Mouse (Mus musculus) limb, embryonic 15.5 days (tissue): ENCODE measurements around the gene Rps7. TPM values are rescaled to one million over a fixed set of nuclear protein-coding genes. Genes with fewer than 3 reads are reported as not detected.
A peak's percentile ranks its signal among the peaks of the same experiment; 100 is the strongest.

Source experiments
- ATAC-seq: fragments of 200-750 bp; cut with Nextera tagmentation; 2 replicates; pipeline ENCODE4 v1.8.0; 2017; ENCODE audit warnings: low read depth, moderate TSS enrichment; ENCODE audit not compliant: insufficient number of reproducible peaks, low FRiP score, low TSS enrichment
- H3K27ac ChIP-seq: fragments of 300-500 bp; sonication (generic); 2 replicates; pipeline ENCODE4 v1.5.1; 2015; ENCODE audit warnings: moderate library complexity, mild to moderate bottlenecking, inconsistent platforms
- H3K27me3 ChIP-seq: fragments of 300-500 bp; sonication (generic); 2 replicates; pipeline ENCODE4 v1.6.1; 2015; ENCODE audit warnings: inconsistent platforms
- H3K36me3 ChIP-seq: fragments of 300-500 bp; sonication (generic); 2 replicates; pipeline ENCODE4 v1.6.1; 2015; ENCODE audit warnings: inconsistent platforms
- H3K4me1 ChIP-seq: fragments of 300-500 bp; sonication (generic); 2 replicates; pipeline ENCODE4 v1.6.1; 2015; ENCODE audit warnings: inconsistent platforms
- H3K4me2 ChIP-seq: fragments of 300-500 bp; sonication (generic); 2 replicates; pipeline ENCODE4 v1.6.1; 2015; ENCODE audit warnings: mild to moderate bottlenecking, inconsistent platforms
- H3K4me3 ChIP-seq: fragments of 300-500 bp; sonication (generic); 2 replicates; pipeline ENCODE4 v1.5.1; 2015; ENCODE audit warnings: mild to moderate bottlenecking, inconsistent platforms
- H3K9ac ChIP-seq: fragments of 300-500 bp; sonication (generic); 2 replicates; pipeline ENCODE4 v1.6.1; 2015; ENCODE audit warnings: inconsistent platforms
- H3K9me3 ChIP-seq: fragments of 300-500 bp; sonication (generic); 2 replicates; pipeline ENCODE4 v1.6.1; 2016; ENCODE audit warnings: inconsistent platforms
- WGBS: fragments of 180-500 bp; shearing (Covaris S2); methylation state at CpG from one replicate; pipeline ENCODE4 v1.1.7; 2015; 5-methylcytosine and 5-hydroxymethylcytosine counted together
- polyA plus RNA-seq: library from polyadenylated mRNA; unstranded; fragments of >200 nt; fragmentation: Nextera tagmentation; extraction: Ambion mirVana; gene quantifications from 2 replicates; pipeline ENCODE4 v1.2.1, GENCODE M21; 2015

Gene Rps7
- polyA plus RNA-seq, 1 experiment from 2014 or later, result 709 TPM

- H3K9ac ChIP-seq, result no peak overlapping the region
- ATAC-seq, result no peak
- peaks cover 25% of the 10 kb centered on the region for H3K4me1 ChIP-seq
- no peaks in the 10 kb centered on the region for H3K9me3 ChIP-seq
- H3K27me3 ChIP-seq, result no peaks in the 10 kb centered on the region
- H3K4me3 ChIP-seq, result peak overlapping the region; percentile 82
- no peak overlapping the region for H3K27ac ChIP-seq
- WGBS, result 89% methylated on average over 6 of the region's 6 CpGs
- peak overlapping the region; percentile 57; the same call in 1 of the 2 replicates for H3K4me2 ChIP-seq
- H3K36me3 ChIP-seq, result peaks cover 25% of the 10 kb centered on the region
These were observed 790 bp upstream of the Rps7 start for GRCm38 (mm10) chr12:28636543-28636942.

GRCm38 (mm10) chr12:28635058-28635534, 657 bp downstream of the Rps7 start:
- Histone ChIP-seq H3K9ac (peak overlapping the region; percentile 99), H3K4me3 (peak overlapping the region; percentile 82), H3K36me3 (peaks cover 40% of the 10 kb centered on the region), H3K4me2 (peak overlapping the region; percentile 61), H3K27me3 (no peaks in the 10 kb centered on the region), H3K4me1 (peaks cover 25% of the 10 kb centered on the region), H3K27ac (peak overlapping the region; percentile 93), H3K9me3 (no peaks in the 10 kb centered on the region)
- ATAC-seq, result no peak
- 1% methylated on average over 23 of the region's 23 CpGs for WGBS

GRCm38 (mm10) chr12:28628436-28628835, 7.3 kb downstream of the Rps7 start:
- H3K27ac ChIP-seq, result no peak overlapping the region
- no peaks in the 10 kb centered on the region for H3K27me3 ChIP-seq
- WGBS, result 90% methylated on average over 2 of the region's 2 CpGs
- H3K4me1 ChIP-seq, result peaks cover 12% of the 10 kb centered on the region
- H3K36me3 ChIP-seq, result peaks cover 56% of the 10 kb centered on the region
- H3K9me3 ChIP-seq, result no peaks in the 10 kb centered on the region
- no peak overlapping the region for H3K4me3 ChIP-seq
- no peak overlapping the region for H3K4me2 ChIP-seq
- no peak overlapping the region for H3K9ac ChIP-seq
- no peak for ATAC-seq

- no peak for ATAC-seq
- H3K4me3 ChIP-seq, result no peak overlapping the region
- WGBS, result 59% methylated on average over 4 of the region's 4 CpGs
- H3K27me3 ChIP-seq, result no peaks in the 10 kb centered on the region
- no peak overlapping the region for H3K9ac ChIP-seq
- no peak overlapping the region for H3K27ac ChIP-seq
- no peak overlapping the region for H3K4me2 ChIP-seq
- H3K36me3 ChIP-seq, result peaks cover 42% of the 10 kb centered on the region
- no peaks in the 10 kb centered on the region for H3K9me3 ChIP-seq
- peaks cover under 1% of the 10 kb centered on the region; the same call in 1 of the 2 replicates for H3K4me1 ChIP-seq
These were observed 8.7 kb downstream of the Rps7 start for GRCm38 (mm10) chr12:28627092-28627491.

GRCm38 (mm10) chr12:28625407-28625806, 10.3 kb downstream of the Rps7 start:
- Histone ChIP-seq H3K4me2 (no peak overlapping the region), H3K36me3 (peaks cover 26% of the 10 kb centered on the region), H3K4me3 (no peak overlapping the region), H3K27ac (no peak overlapping the region), H3K9ac (no peak overlapping the region), H3K9me3 (no peaks in the 10 kb centered on the region), H3K27me3 (no peaks in the 10 kb centered on the region), H3K4me1 (peaks cover 5% of the 10 kb centered on the region)
- no peak for ATAC-seq
- 81% methylated on average over 7 of the region's 7 CpGs for WGBS

GRCm38 (mm10) chr12:28624251-28624650, 11.5 kb downstream of the Rps7 start:
- no peak overlapping the region for H3K9ac ChIP-seq
- H3K4me1 ChIP-seq, result peaks cover 5% of the 10 kb centered on the region
- no peak overlapping the region for H3K4me3 ChIP-seq
- WGBS, result 82% methylated on average over 2 of the region's 2 CpGs
- H3K27ac ChIP-seq, result no peak overlapping the region
- H3K4me2 ChIP-seq, result no peak overlapping the region
- peaks cover 14% of the 10 kb centered on the region for H3K36me3 ChIP-seq
- ATAC-seq, result no peak
- H3K27me3 ChIP-seq, result no peaks in the 10 kb centered on the region
- no peaks in the 10 kb centered on the region for H3K9me3 ChIP-seq

GRCm38 (mm10) chr12:28623195-28623594, 12.6 kb downstream of the Rps7 start, which contains the start of gene Colec11:
Gene Colec11, minus strand, starts transcription at chr12:28623377.
- H3K9ac ChIP-seq, result no peak within 1 kb of the TSS
- H3K4me3 ChIP-seq, result no peak within 1 kb of the TSS
- H3K27ac ChIP-seq, result no peak within 1 kb of the TSS
- H3K27me3 ChIP-seq, result no peaks in the 10 kb centered on the region
- no peak for ATAC-seq
- no peak within 1 kb of the TSS for H3K4me2 ChIP-seq
- no peaks in the 10 kb centered on the region for H3K9me3 ChIP-seq
- peaks cover 5% of the 10 kb centered on the region; the same call in 1 of the 2 replicates for H3K4me1 ChIP-seq
- 48% methylated on average over 5 of the region's 5 CpGs for WGBS
- H3K36me3 ChIP-seq, result peaks cover 4% of the 10 kb centered on the region

- Histone ChIP-seq H3K9ac (no peak overlapping the region), H3K4me3 (no peak overlapping the region), H3K4me2 (no peak overlapping the region), H3K27ac (no peak overlapping the region), H3K4me1 (peaks cover 5% of the 10 kb centered on the region; the same call in 1 of the 2 replicates), H3K9me3 (no peaks in the 10 kb centered on the region), H3K36me3 (no peaks in the 10 kb centered on the region), H3K27me3 (no peaks in the 10 kb centered on the region)
- 80% methylated on average over 1 of the region's 1 CpGs for WGBS
- no peak for ATAC-seq
These were observed 13.1 kb downstream of the Rps7 start for GRCm38 (mm10) chr12:28622641-28623040.

- Histone ChIP-seq H3K27ac (no peak overlapping the region), H3K4me1 (peaks cover 5% of the 10 kb centered on the region; the same call in 1 of the 2 replicates), H3K27me3 (no peaks in the 10 kb centered on the region), H3K9ac (no peak overlapping the region), H3K4me2 (no peak overlapping the region), H3K36me3 (no peaks in the 10 kb centered on the region), H3K4me3 (no peak overlapping the region), H3K9me3 (no peaks in the 10 kb centered on the region)
- no peak for ATAC-seq
- WGBS, result 45% methylated on average over 5 of the region's 5 CpGs
These were observed 13.6 kb downstream of the Rps7 start for GRCm38 (mm10) chr12:28622167-28622532.

GRCm38 (mm10) chr12:28621451-28622166, 14.1 kb downstream of the Rps7 start:
- peaks cover 5% of the 10 kb centered on the region; the same call in 1 of the 2 replicates for H3K4me1 ChIP-seq
- H3K4me2 ChIP-seq, result no peak overlapping the region
- no peak overlapping the region for H3K4me3 ChIP-seq
- no peak overlapping the region for H3K9ac ChIP-seq
- no peak overlapping the region for H3K27ac ChIP-seq
- WGBS, result 29% methylated on average over 7 of the region's 7 CpGs
- H3K9me3 ChIP-seq, result no peaks in the 10 kb centered on the region
- H3K27me3 ChIP-seq, result no peaks in the 10 kb centered on the region
- ATAC-seq, result no peak
- H3K36me3 ChIP-seq, result no peaks in the 10 kb centered on the region

GRCm38 (mm10) chr12:28617297-28617696, 18.5 kb downstream of the Rps7 start:
- WGBS, result 44% methylated on average over 4 of the region's 4 CpGs
- H3K4me2 ChIP-seq, result no peak overlapping the region
- no peak for ATAC-seq

GRCm38 (mm10) chr12:28614401-28614800, 21.4 kb downstream of the Rps7 start:
- Histone ChIP-seq H3K9ac (no peak overlapping the region), H3K4me1 (no peaks in the 10 kb centered on the region), H3K4me2 (no peak overlapping the region), H3K27me3 (no peaks in the 10 kb centered on the region), H3K9me3 (no peaks in the 10 kb centered on the region), H3K4me3 (no peak overlapping the region), H3K36me3 (no peaks in the 10 kb centered on the region), H3K27ac (no peak overlapping the region)
- no peak for ATAC-seq
- WGBS, result 68% methylated on average over 7 of the region's 7 CpGs

More at GRCm38 (mm10) chr12:28617297-28617696, 18.5 kb downstream of the Rps7 start:
- no peak overlapping the region for H3K9ac ChIP-seq
- no peak overlapping the region for H3K27ac ChIP-seq
- H3K4me1 ChIP-seq, result peaks cover 5% of the 10 kb centered on the region; the same call in 1 of the 2 replicates
- H3K27me3 ChIP-seq, result no peaks in the 10 kb centered on the region
- H3K36me3 ChIP-seq, result no peaks in the 10 kb centered on the region
- no peaks in the 10 kb centered on the region for H3K9me3 ChIP-seq
- H3K4me3 ChIP-seq, result no peak overlapping the region
